Mouse (Mus musculus) forebrain, embryonic 10.5 days (tissue): ENCODE measurements around the gene Ykt6. TPM values are rescaled to one million over a fixed set of nuclear protein-coding genes. Genes with fewer than 3 reads are reported as not detected.

ENCODE experiments used
- DNase-seq: peaks from one replicate; pipeline ENCODE4 v3.0.0-alpha.2; 2017; ENCODE audit warnings: low spot score; ENCODE audit errors: extremely low spot score
- H3K27ac ChIP-seq: fragments of 300-500 bp; sonication (generic); 2 replicates; pipeline ENCODE4 v1.5.1; 2016; ENCODE audit warnings: mild to moderate bottlenecking
- H3K27me3 ChIP-seq: fragments of 300-500 bp; sonication (generic); 2 replicates; pipeline ENCODE4 v1.6.1; 2016; ENCODE audit warnings: mild to moderate bottlenecking; ENCODE audit not compliant: poor library complexity, severe bottlenecking
- H3K36me3 ChIP-seq: fragments of 300-500 bp; sonication (generic); replicated peaks from 2 replicates; pipeline ENCODE4 v1.6.1; 2016; ENCODE audit warnings: mild to moderate bottlenecking, moderate library complexity
- H3K4me1 ChIP-seq: fragments of 300-500 bp; sonication (generic); 2 replicates; pipeline ENCODE4 v1.6.1; 2016
- H3K4me3 ChIP-seq: fragments of 300-500 bp; sonication (generic); 2 replicates; pipeline ENCODE4 v1.5.1; 2016; ENCODE audit warnings: mild to moderate bottlenecking, moderate library complexity
- H3K9me3 ChIP-seq: fragments of 300-500 bp; sonication (generic); 2 replicates; pipeline ENCODE4 v1.6.1; 2016; ENCODE audit warnings: mild to moderate bottlenecking, moderate library complexity
- WGBS: fragments of 180-500 bp; shearing (Covaris S2); methylation state at CpG from one replicate; pipeline ENCODE4 v1.1.7; 2016; 5-methylcytosine and 5-hydroxymethylcytosine counted together
- polyA plus RNA-seq: library from polyadenylated mRNA; unstranded; fragments of >200 nt; fragmentation: Nextera tagmentation; extraction: Ambion mirVana; gene quantifications from 2 replicates; pipeline ENCODE4 v1.2.1, GENCODE M21; 2016

Ykt6 gene
- polyA plus RNA-seq, 1 experiment from 2014 or later: 65.5 TPM

DNA sequence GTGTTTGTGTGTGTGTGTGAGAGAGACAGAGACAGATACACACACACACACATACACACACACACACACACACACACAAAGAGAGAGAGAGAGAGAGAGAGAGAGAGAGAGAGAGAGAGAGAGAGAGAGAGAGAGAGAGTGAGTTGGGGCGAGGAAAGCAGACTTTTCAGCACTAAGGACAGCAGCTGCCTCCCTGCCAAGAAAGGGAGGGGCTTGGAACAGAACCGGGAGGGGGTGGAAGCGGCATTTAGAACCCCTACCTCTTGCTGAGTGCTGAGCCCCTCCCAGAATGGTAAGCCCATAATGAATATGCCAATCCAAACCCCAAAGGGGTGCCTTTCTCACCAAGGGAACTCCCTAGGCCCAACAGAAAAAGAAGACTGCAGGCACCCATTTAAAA is 60.9 kb downstream of the Ykt6 start:
- H3K27me3 ChIP-seq: no peaks in the 10 kb centered on the region
- no peaks in the 10 kb centered on the region for H3K9me3 ChIP-seq
- H3K4me1 ChIP-seq: no peaks in the 10 kb centered on the region
- no peak overlapping the region for H3K4me3 ChIP-seq
- no peak overlapping the region for H3K27ac ChIP-seq
- H3K36me3 ChIP-seq: no peaks in the 10 kb centered on the region
- 11% methylated on average over 2 of the region's 3 CpGs for WGBS
- DNase-seq: no peak

DNA sequence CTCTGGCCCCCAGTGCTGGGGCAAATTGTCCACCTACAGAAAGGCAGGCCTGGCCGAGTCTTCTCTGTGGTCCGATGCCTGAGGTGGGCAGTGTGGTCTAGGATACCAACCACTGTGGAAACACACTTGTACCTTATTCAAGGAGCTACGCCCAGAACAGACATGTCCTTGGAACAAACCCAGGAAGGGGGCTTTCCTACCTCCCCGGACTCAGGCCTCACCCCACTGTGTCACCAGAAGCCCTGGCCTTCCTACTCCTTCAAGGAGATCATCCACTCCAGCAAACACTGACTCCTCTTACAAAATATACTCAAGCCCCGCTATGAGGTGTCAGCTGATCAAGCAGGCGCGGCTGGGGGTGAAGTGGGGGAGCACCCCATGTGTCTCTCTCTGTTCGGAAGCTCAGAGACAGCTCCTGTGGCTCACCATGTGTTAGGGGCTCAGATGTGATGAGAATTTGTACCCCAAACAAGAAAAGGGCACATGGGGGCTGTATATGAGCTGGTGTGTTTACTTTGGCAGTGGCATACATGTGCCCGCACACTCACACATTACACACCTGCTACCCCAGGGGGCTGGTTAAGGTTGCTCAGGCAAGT is 61.4 kb downstream of the Ykt6 start:
- 70% methylated on average over 9 of the region's 9 CpGs for WGBS
- Histone ChIP-seq H3K36me3 (no peaks in the 10 kb centered on the region), H3K27me3 (no peaks in the 10 kb centered on the region), H3K4me1 (no peaks in the 10 kb centered on the region), H3K9me3 (no peaks in the 10 kb centered on the region), H3K4me3 (no peak overlapping the region), H3K27ac (no peak overlapping the region)
- DNase-seq: no peak

Other genes with a start within 250 kb of the Ykt6 start
- 160 and 169 TPM in 2 replicates for gene Mrps24, start 240.0 kb upstream of the Ykt6 start, polyA plus RNA-seq
- gene Urgcp, start 193.3 kb upstream of the Ykt6 start, polyA plus RNA-seq: 19.3 and 20.3 TPM in 2 replicates
- 140 and 141 TPM in 2 replicates for gene Dbnl, start 167.2 kb upstream of the Ykt6 start, polyA plus RNA-seq
- 2.8 and 2.9 TPM in 2 replicates for gene Pgam2, start 152.0 kb upstream of the Ykt6 start, polyA plus RNA-seq
- gene Polm, start 117.7 kb upstream of the Ykt6 start, polyA plus RNA-seq: 10.1 and 10.6 TPM in 2 replicates
- 8.0 and 8.8 TPM in 2 replicates for gene Aebp1, start 93.7 kb upstream of the Ykt6 start, polyA plus RNA-seq
- gene Pold2, start 77.4 kb upstream of the Ykt6 start, polyA plus RNA-seq: 158 and 163 TPM in 2 replicates
- 2.6 and 3.1 TPM in 2 replicates for gene Myl7, start 56.9 kb upstream of the Ykt6 start, polyA plus RNA-seq
- gene Gck, start 5.6 kb upstream of the Ykt6 start, polyA plus RNA-seq: 2.2 and 2.5 TPM in 2 replicates
- 0.51 and 0.63 TPM in 2 replicates for gene Camk2b, start 110.7 kb downstream of the Ykt6 start, polyA plus RNA-seq
- gene A730071L15Rik, start 244.3 kb downstream of the Ykt6 start, polyA plus RNA-seq: 0.57 TPM in 2 replicates
- gene Nudcd3, start 244.7 kb downstream of the Ykt6 start, polyA plus RNA-seq: 56.5 and 57.3 TPM in 2 replicates